Mouse (Mus musculus): ENCODE results near the gene Olfr821. TPM values are rescaled to one million over a fixed set of nuclear protein-coding genes. Genes with fewer than 3 reads are reported as not detected.
"Not testable (repeated sequence)": the region's sequence is repeated elsewhere in the genome, so short reads cannot be mapped to it uniquely, and the experiment has no call there.

Gene Olfr821
- polyA plus RNA-seq (2015; fragmentation: Nextera tagmentation; extraction: Ambion mirVana) = not detected in 2 replicates

DNA sequence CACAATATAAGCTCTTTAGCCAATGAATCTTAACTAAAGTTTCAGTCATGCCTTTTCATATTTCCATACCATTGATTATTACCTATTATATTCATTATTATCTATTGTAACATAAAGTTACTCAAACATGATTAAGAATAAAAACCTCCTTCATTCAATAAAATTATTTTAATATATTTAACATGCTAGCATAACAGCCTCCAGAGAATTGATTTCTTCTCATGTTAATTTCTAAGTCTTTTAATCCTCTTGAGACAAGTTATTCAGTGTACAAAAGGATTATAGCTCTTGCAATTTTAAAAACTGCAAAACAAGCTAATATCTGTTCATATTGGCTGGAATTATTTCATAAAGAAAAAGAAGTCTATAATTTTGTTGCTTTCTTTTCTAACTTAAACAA lies at the start of gene Olfr821:
Olfr821 (plus strand) TSS at position 301 of the 400 bp plus-strand sequence.
- ATAC-seq (ENCODE audit: insufficient read depth) = no peak
- H3K27me3 ChIP-seq = no peaks in the 10 kb centered on the region
- H3K36me3 ChIP-seq (replicated peaks) = no peaks in the 10 kb centered on the region
- H3K9ac ChIP-seq = no peak within 1 kb of the TSS
- H3K4me1 ChIP-seq (replicated peaks) = no peaks in the 10 kb centered on the region
- H3K4me3 ChIP-seq (replicated peaks) = no peak within 1 kb of the TSS
- H3K9me3 ChIP-seq (replicated peaks) = no peaks in the 10 kb centered on the region
- H3K4me2 ChIP-seq = no peak within 1 kb of the TSS
- H3K27ac ChIP-seq (replicated peaks) = no peak within 1 kb of the TSS

DNA sequence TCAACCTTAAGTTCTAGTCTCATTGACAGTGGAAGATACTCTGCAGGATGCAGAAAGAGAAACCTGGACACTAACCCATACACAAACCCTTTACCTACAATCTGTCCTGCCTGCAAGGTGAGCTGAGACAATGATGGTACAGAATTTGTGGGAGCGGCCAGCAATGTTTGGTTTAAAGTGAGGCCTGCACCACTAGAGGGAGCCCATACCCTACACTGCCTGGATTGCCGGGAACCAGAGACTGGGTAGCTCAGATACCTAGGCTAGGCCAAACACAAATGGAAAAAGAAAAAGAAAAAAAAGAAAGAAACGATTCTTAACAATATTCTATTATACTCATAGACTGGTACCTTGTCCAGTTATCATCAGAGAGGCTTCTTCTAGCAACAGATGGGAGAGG lies 48.3 kb upstream of the Olfr821 start:
- not testable (repeated sequence) for H3K9ac ChIP-seq; H3K4me1 ChIP-seq (replicated peaks); ATAC-seq (ENCODE audit: insufficient read depth); H3K9me3 ChIP-seq (replicated peaks); H3K4me2 ChIP-seq; H3K27ac ChIP-seq (replicated peaks); H3K27me3 ChIP-seq; H3K36me3 ChIP-seq (replicated peaks); H3K4me3 ChIP-seq (replicated peaks)
- no CpG with 5 or more reads among the region's 3 CpGs for WGBS (ENCODE audit: insufficient replicate concordance)

DNA sequence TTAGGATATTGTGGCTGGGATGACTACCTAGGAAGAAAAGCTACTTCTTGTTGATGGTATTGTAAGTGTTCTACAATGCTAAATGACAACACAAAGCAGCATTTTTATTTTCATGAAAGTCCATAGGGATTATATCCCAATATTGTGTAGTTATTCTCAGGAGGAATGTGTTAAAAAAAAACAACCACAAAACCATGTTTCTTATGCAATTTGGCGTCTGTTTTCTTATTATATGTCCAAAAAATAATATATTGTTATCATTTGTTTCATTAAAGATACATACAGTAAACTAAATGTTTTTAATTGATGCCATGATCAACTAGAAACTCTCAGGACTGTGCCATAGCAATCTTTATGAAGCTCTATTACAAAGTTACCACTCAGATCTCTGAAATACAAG lies 45.2 kb upstream of the Olfr821 start, which contains the start of gene Gm10310:
Gm10310 (minus strand) TSS at position 101 of the 400 bp plus-strand sequence.
- ATAC-seq (ENCODE audit: insufficient read depth); H3K27ac ChIP-seq (replicated peaks); H3K9me3 ChIP-seq (replicated peaks); H3K36me3 ChIP-seq (replicated peaks); H3K4me2 ChIP-seq; H3K27me3 ChIP-seq; H3K4me3 ChIP-seq (replicated peaks); H3K9ac ChIP-seq; H3K4me1 ChIP-seq (replicated peaks): not testable (repeated sequence)
- WGBS (ENCODE audit: insufficient replicate concordance) = no CpG with 5 or more reads among the region's 1 CpGs

- H3K27ac ChIP-seq (replicated peaks); H3K9me3 ChIP-seq (replicated peaks); H3K4me3 ChIP-seq (replicated peaks); H3K36me3 ChIP-seq (replicated peaks); H3K27me3 ChIP-seq; H3K4me2 ChIP-seq; H3K4me1 ChIP-seq (replicated peaks); ATAC-seq (ENCODE audit: insufficient read depth); H3K9ac ChIP-seq: not testable (repeated sequence)
- 60% methylated on average over 4 of the region's 4 CpGs for WGBS (ENCODE audit: insufficient replicate concordance)
Observed at GRCm38 (mm10) chr10:130004104-130004503, 26.0 kb upstream of the Olfr821 start.

GRCm38 (mm10) chr10:130005366-130005765 lies 24.8 kb upstream of the Olfr821 start:
- ATAC-seq (ENCODE audit: insufficient read depth); H3K27me3 ChIP-seq; H3K27ac ChIP-seq (replicated peaks); H3K4me1 ChIP-seq (replicated peaks); H3K36me3 ChIP-seq (replicated peaks); H3K4me2 ChIP-seq; H3K9me3 ChIP-seq (replicated peaks); H3K4me3 ChIP-seq (replicated peaks); H3K9ac ChIP-seq: not testable (repeated sequence)
- 71% methylated on average over 4 of the region's 4 CpGs for WGBS (ENCODE audit: insufficient replicate concordance)

DNA sequence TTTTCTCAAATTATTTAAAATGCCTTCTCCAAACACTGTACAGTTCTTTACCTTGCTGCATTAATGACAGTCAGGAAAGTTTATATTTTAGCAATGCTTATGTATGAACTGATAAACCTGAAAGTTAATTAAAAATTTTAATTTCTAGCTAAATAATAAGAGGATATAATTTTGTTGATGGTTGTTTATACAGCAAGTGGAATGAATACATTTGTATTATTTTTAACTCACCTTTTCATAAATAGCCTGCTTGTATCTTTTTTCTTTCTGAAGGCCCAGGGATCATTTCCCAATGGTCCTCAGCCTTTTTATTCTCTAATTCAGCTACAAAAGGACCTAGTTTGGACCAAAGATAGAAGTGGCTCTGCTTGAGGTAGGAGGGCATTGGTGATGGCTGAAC lies 17.8 kb upstream of the Olfr821 start, which contains the start of gene Olfr820:
Olfr820 (plus strand) TSS at position 301 of the 400 bp plus-strand sequence.
- no peaks in the 10 kb centered on the region for H3K9me3 ChIP-seq (replicated peaks)
- H3K4me2 ChIP-seq = no peak within 1 kb of the TSS
- no peaks in the 10 kb centered on the region for H3K36me3 ChIP-seq (replicated peaks)
- H3K4me3 ChIP-seq (replicated peaks) = no peak within 1 kb of the TSS
- H3K27ac ChIP-seq (replicated peaks) = no peak within 1 kb of the TSS
- no peak within 1 kb of the TSS for H3K9ac ChIP-seq
- no peaks in the 10 kb centered on the region for H3K4me1 ChIP-seq (replicated peaks)
- no peaks in the 10 kb centered on the region for H3K27me3 ChIP-seq
- ATAC-seq (ENCODE audit: insufficient read depth) = no peak

GRCm38 (mm10) chr10:130037096-130037495 lies 6.9 kb downstream of the Olfr821 start:
- 56% methylated on average over 6 of the region's 6 CpGs for WGBS (ENCODE audit: insufficient replicate concordance)
- no peak overlapping the region for H3K27ac ChIP-seq (replicated peaks)
- H3K9ac ChIP-seq = no peak overlapping the region

DNA sequence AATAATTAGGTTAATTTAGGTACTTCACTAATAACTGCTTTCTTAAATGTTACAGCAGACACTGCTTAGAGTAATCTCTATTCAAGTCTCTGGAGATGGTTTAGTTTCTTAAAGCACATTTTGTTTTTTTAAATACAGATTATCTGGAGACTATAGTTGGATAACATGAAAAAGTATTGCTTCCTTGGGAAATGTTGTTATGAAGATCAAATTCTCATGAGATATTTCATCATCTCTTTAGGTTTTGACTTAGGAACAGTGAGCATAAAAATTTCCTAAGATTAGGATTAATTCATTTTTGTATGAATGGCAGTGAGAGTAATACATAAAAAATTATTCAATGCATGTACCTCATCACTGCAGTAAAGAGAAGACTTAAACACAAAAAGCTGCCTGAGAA lies 40.8 kb downstream of the Olfr821 start, which contains the start of gene Olfr822:
Olfr822 (plus strand) TSS at position 301 of the 400 bp plus-strand sequence.
- Histone ChIP-seq H3K4me1 (replicated peaks) (no peaks in the 10 kb centered on the region), H3K4me3 (replicated peaks) (no peak within 1 kb of the TSS), H3K4me2 (no peak within 1 kb of the TSS), H3K9me3 (replicated peaks) (no peaks in the 10 kb centered on the region), H3K27ac (replicated peaks) (no peak within 1 kb of the TSS), H3K27me3 (no peaks in the 10 kb centered on the region), H3K9ac (no peak within 1 kb of the TSS), H3K36me3 (replicated peaks) (no peaks in the 10 kb centered on the region)
- no peak for ATAC-seq (ENCODE audit: insufficient read depth)

More at GRCm38 (mm10) chr10:130037096-130037495, 6.9 kb downstream of the Olfr821 start:
- Histone ChIP-seq H3K9me3 (replicated peaks) (no peaks in the 10 kb centered on the region), H3K27me3 (no peaks in the 10 kb centered on the region), H3K36me3 (replicated peaks) (no peaks in the 10 kb centered on the region), H3K4me3 (replicated peaks) (no peak overlapping the region), H3K4me1 (replicated peaks) (no peaks in the 10 kb centered on the region), H3K4me2 (no peak overlapping the region)
- no peak for ATAC-seq (ENCODE audit: insufficient read depth)

Other genes starting within 250 kb of the Olfr821 start
- not detected in 2 replicates for gene Olfr810, start 235.4 kb upstream of the Olfr821 start, polyA plus RNA-seq (2015; fragmentation: Nextera tagmentation; extraction: Ambion mirVana)
- gene Olfr811, start 226.0 kb upstream of the Olfr821 start, polyA plus RNA-seq (2015; fragmentation: Nextera tagmentation; extraction: Ambion mirVana) = not detected in 2 replicates
- not detected in 2 replicates for gene Olfr812, start 184.3 kb upstream of the Olfr821 start, polyA plus RNA-seq (2015; fragmentation: Nextera tagmentation; extraction: Ambion mirVana)
- gene Olfr813, start 175.0 kb upstream of the Olfr821 start, polyA plus RNA-seq (2015; fragmentation: Nextera tagmentation; extraction: Ambion mirVana) = not detected in 2 replicates
- not detected in 2 replicates for gene Olfr814, start 150.5 kb upstream of the Olfr821 start, polyA plus RNA-seq (2015; fragmentation: Nextera tagmentation; extraction: Ambion mirVana)
- gene Olfr815, start 124.5 kb upstream of the Olfr821 start, polyA plus RNA-seq (2015; fragmentation: Nextera tagmentation; extraction: Ambion mirVana) = not detected in 2 replicates
- gene Olfr816, start 114.8 kb upstream of the Olfr821 start, polyA plus RNA-seq (2015; fragmentation: Nextera tagmentation; extraction: Ambion mirVana) = not detected in 2 replicates
- not detected in 2 replicates for gene Olfr818, start 81.2 kb upstream of the Olfr821 start, polyA plus RNA-seq (2015; fragmentation: Nextera tagmentation; extraction: Ambion mirVana)
- gene Olfr819, start 63.1 kb upstream of the Olfr821 start, polyA plus RNA-seq (2015; fragmentation: Nextera tagmentation; extraction: Ambion mirVana) = not detected in 2 replicates
- not detected in 2 replicates for gene Olfr247, start 54.2 kb upstream of the Olfr821 start, polyA plus RNA-seq (2015; fragmentation: Nextera tagmentation; extraction: Ambion mirVana)
- not detected in 2 replicates for gene Gm10310, start 45.3 kb upstream of the Olfr821 start, polyA plus RNA-seq (2015; fragmentation: Nextera tagmentation; extraction: Ambion mirVana)
- gene Olfr820, start 17.7 kb upstream of the Olfr821 start, polyA plus RNA-seq (2015; fragmentation: Nextera tagmentation; extraction: Ambion mirVana) = not detected in 2 replicates
- not detected in 2 replicates for gene Olfr822, start 40.9 kb downstream of the Olfr821 start, polyA plus RNA-seq (2015; fragmentation: Nextera tagmentation; extraction: Ambion mirVana)
- not detected in 2 replicates for gene Olfr823, start 85.0 kb downstream of the Olfr821 start, polyA plus RNA-seq (2015; fragmentation: Nextera tagmentation; extraction: Ambion mirVana)
- gene Olfr824, start 99.7 kb downstream of the Olfr821 start, polyA plus RNA-seq (2015; fragmentation: Nextera tagmentation; extraction: Ambion mirVana) = not detected in 2 replicates
- gene Olfr825, start 136.4 kb downstream of the Olfr821 start, polyA plus RNA-seq (2015; fragmentation: Nextera tagmentation; extraction: Ambion mirVana) = not detected in 2 replicates
- not detected in 2 replicates for gene Olfr826, start 153.8 kb downstream of the Olfr821 start, polyA plus RNA-seq (2015; fragmentation: Nextera tagmentation; extraction: Ambion mirVana)
- gene Olfr827, start 184.1 kb downstream of the Olfr821 start, polyA plus RNA-seq (2015; fragmentation: Nextera tagmentation; extraction: Ambion mirVana) = not detected in 2 replicates
- gene Neurod4, start 249.9 kb downstream of the Olfr821 start, polyA plus RNA-seq (2015; fragmentation: Nextera tagmentation; extraction: Ambion mirVana) = not detected in 2 replicates

All from liver, embryonic 15.5 days (tissue).